9 mouse cellular contexts compared by ENCODE assay signal in the genomic region with DNA sequence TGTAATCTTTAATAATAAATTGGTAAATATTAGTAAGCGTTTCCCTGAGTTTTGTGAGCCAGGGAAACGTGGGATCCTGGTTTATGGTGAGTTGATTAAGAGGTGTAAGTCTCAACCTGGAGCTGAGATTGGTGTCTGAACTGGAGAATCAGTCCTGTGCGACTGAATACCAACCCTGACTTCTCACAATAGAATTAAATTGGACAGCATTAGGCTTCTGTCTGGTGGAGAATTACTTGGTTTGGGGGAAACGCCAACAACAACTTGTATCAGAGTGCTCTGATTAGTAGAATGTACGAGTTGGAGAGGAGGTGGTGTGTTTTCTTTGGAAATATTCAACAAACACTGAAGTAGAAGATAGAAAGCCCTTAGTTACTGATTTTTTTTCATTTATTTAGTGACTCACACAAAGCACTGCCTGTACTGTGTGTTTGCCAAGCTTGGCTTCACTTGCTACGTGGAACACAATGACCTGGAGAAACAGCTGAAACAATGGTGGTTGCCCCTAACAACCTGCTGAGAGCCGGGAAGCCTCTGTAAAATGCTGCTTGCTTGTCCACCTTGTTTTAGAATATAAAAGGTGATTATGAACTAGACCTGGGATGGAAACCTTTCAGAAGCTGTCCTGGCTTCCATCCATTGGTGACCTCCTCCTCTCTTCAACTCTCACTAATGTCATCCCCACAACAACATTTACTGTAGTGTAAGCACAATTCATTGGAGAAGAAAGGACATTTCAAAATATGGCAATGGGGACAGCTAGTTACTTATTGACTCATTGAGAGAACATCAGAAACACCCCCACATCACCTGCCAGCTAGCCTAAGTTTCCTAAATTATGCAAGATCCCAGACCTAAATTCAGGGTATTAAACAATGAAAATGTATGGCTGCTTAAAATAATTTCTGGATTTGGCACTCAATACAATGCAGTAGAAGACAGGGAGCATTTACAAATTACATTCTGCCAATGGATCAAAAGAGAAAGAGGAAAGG.
A peak's percentile ranks its signal among the peaks of the same experiment; 100 is the strongest.
DNase-seq lines count a peak whose midpoint lies in the region; ATAC-seq and TF ChIP-seq lines count a peak whose summit lies in the region.
"Had no signal": no experiment of that assay in that cellular context is flagged by ENCODE, and none has a peak within 500 bp of the region (broad histone marks: within the 10 kb centered on the region; RNA-seq: fewer than 3 reads in every experiment).

No protein-coding gene starts in this region.

- H3K27ac ChIP-seq in heart, embryonic 11.5 days (ENCODE audit: low read depth, low read length): no peak overlapping the region
- H3K27ac ChIP-seq in forebrain, postnatal 0 days (ENCODE audit: low read depth, low read length): no peak overlapping the region
- no peak overlapping the region for H3K27ac ChIP-seq in intestine, embryonic 16.5 days (ENCODE audit: low read length)
- H3K27ac ChIP-seq: heart, adult 2 months had no signal

- H3K27me3 ChIP-seq in heart, embryonic 11.5 days (ENCODE audit: control insufficient read depth, insufficient read depth, low read length): no peaks in the 10 kb centered on the region
- H3K27me3 ChIP-seq in forebrain, postnatal 0 days (ENCODE audit: insufficient read depth, low read length): no peaks in the 10 kb centered on the region
- H3K27me3 ChIP-seq in intestine, embryonic 16.5 days (replicated peaks; ENCODE audit: control insufficient read depth, insufficient read depth, low read length): no peaks in the 10 kb centered on the region

- no peak for TF ChIP-seq CTCF in forebrain, postnatal 0 days (IDR thresholded peaks at IDR 0.05; ENCODE audit: low read depth)

- no peaks in the 10 kb centered on the region for H3K9me3 ChIP-seq in heart, embryonic 11.5 days (replicated peaks; ENCODE audit: control insufficient read depth, low read length)
- H3K9me3 ChIP-seq in forebrain, postnatal 0 days (ENCODE audit: low read length): no peaks in the 10 kb centered on the region
- H3K9me3 ChIP-seq in intestine, embryonic 16.5 days (ENCODE audit: control insufficient read depth, low read length): no peaks in the 10 kb centered on the region

- no peaks in the 10 kb centered on the region for H3K36me3 ChIP-seq in heart, embryonic 11.5 days (ENCODE audit: control insufficient read depth, insufficient read depth, low read length)
- no peaks in the 10 kb centered on the region for H3K36me3 ChIP-seq in forebrain, postnatal 0 days (ENCODE audit: insufficient read depth)
- H3K36me3 ChIP-seq in intestine, embryonic 16.5 days (ENCODE audit: control insufficient read depth, insufficient read depth, low read length): no peaks in the 10 kb centered on the region

- H3K4me1 ChIP-seq in heart, embryonic 11.5 days (ENCODE audit: control insufficient read depth, insufficient read depth, low read length): no peaks in the 10 kb centered on the region
- H3K4me1 ChIP-seq in forebrain, postnatal 0 days (ENCODE audit: insufficient read depth): no peaks in the 10 kb centered on the region
- no peaks in the 10 kb centered on the region for H3K4me1 ChIP-seq in intestine, embryonic 16.5 days (ENCODE audit: control insufficient read depth, insufficient read depth, low read length)

- H3K4me2 ChIP-seq in heart, embryonic 11.5 days: no peak overlapping the region
- H3K4me2 ChIP-seq in forebrain, postnatal 0 days (ENCODE audit: low read depth): no peak overlapping the region
- no peak overlapping the region for H3K4me2 ChIP-seq in intestine, embryonic 16.5 days (ENCODE audit: low read depth, low read length)

- H3K4me3 ChIP-seq in heart, embryonic 11.5 days (ENCODE audit: low read depth, low read length): no peak overlapping the region
- H3K4me3 ChIP-seq in forebrain, postnatal 0 days (ENCODE audit: low read depth, low read length): no peak overlapping the region
- no peak overlapping the region for H3K4me3 ChIP-seq in intestine, embryonic 16.5 days (ENCODE audit: low read length)
- H3K4me3 ChIP-seq: heart, adult 2 months had no signal

- no peak for ATAC-seq in heart, embryonic 11.5 days (replicated peaks; ENCODE audit: insufficient number of reproducible peaks, low FRiP score, low TSS enrichment)
- ATAC-seq in forebrain, postnatal 0 days: peak; percentile 51; the same call in 1 of the 2 replicates
- ATAC-seq in intestine, embryonic 16.5 days: no peak

- no peak overlapping the region for H3K9ac ChIP-seq in heart, embryonic 11.5 days (ENCODE audit: low read depth, low read length)
- no peak overlapping the region for H3K9ac ChIP-seq in forebrain, postnatal 0 days
- H3K9ac ChIP-seq in intestine, embryonic 16.5 days (ENCODE audit: low read depth, low read length): no peak overlapping the region

- peak; percentile 23 to 52 for DNase-seq in heart, adult 18-20 months
- DNase-seq in Muller cell, postnatal 12 days (ENCODE audit: inconsistent ontology term): peak; percentile 76
- no peak for DNase-seq in forebrain, postnatal 0 days
- peak; percentile 27 to 37 for DNase-seq in layer of hippocampus, postnatal 10 days (ENCODE audit: low spot score in 2 of 2)
- DNase-seq in adrenal gland, adult 18-20 months (ENCODE audit: low spot score in 2 of 2): no peak
- no peak for DNase-seq in kidney, postnatal 36 days

- WGBS in heart, embryonic 11.5 days (ENCODE audit: insufficient replicate concordance): 65% methylated on average over 7 of the region's 7 CpGs
- WGBS in forebrain, postnatal 0 days: 28% methylated on average over 7 of the region's 7 CpGs
- 54% methylated on average over 7 of the region's 7 CpGs for WGBS in intestine, embryonic 16.5 days

Comparison
In these comparisons a context has a peak if more than half of its experiments do, and no peak if none do; other contexts are left out.
1. DNase-seq: peak in heart, adult 18-20 months (2 of 2), Muller cell, postnatal 12 days (single experiment) and layer of hippocampus, postnatal 10 days (2 of 2); none in forebrain, postnatal 0 days (single experiment), adrenal gland, adult 18-20 months (0 of 2) and kidney, postnatal 36 days (0 of 2).